Mouse (Mus musculus) kidney, postnatal 0 days (tissue): Measurements from ENCODE around the gene Vps13a. TPM values are rescaled to one million over a fixed set of nuclear protein-coding genes. Genes with fewer than 3 reads are reported as not detected.
"Not testable (repeated sequence)": the region's sequence is repeated elsewhere in the genome, so short reads cannot be mapped to it uniquely, and the experiment has no call there.

Experiments used
- ATAC-seq: fragments of 200-750 bp; cut with Nextera tagmentation; replicated peaks from 2 replicates; pipeline ENCODE4 v1.8.0; 2017; ENCODE audit warnings: low read depth, moderate number of reproducible peaks, moderate TSS enrichment, moderate library complexity; ENCODE audit not compliant: low FRiP score
- DNase-seq: peaks from one replicate; pipeline ENCODE4 v3.0.0-alpha.2; 2016; ENCODE audit warnings: low spot score
- H3K27ac ChIP-seq: fragments of 300-500 bp; sonication (generic); 2 replicates; pipeline ENCODE4 v1.5.1; 2014; ENCODE audit warnings: mild to moderate bottlenecking
- H3K27me3 ChIP-seq: fragments of 300-500 bp; sonication (generic); 2 replicates; pipeline ENCODE4 v1.6.1; 2014; ENCODE audit warnings: low read length, mixed read lengths; ENCODE audit not compliant: insufficient read depth
- H3K36me3 ChIP-seq: fragments of 300-500 bp; sonication (generic); 2 replicates; pipeline ENCODE4 v1.6.1; 2014; ENCODE audit warnings: low read length, mixed read lengths; ENCODE audit not compliant: insufficient read depth
- H3K4me1 ChIP-seq: fragments of 300-500 bp; sonication (generic); replicated peaks from 2 replicates; pipeline ENCODE4 v1.6.1; 2014; ENCODE audit warnings: antibody characterized with exemption, low read length, mixed read lengths; ENCODE audit not compliant: insufficient read depth
- H3K4me2 ChIP-seq: fragments of 300-500 bp; sonication (generic); 2 replicates; pipeline ENCODE4 v1.6.1; 2014; ENCODE audit warnings: mild to moderate bottlenecking, low read length, moderate library complexity, mixed read lengths
- H3K4me3 ChIP-seq: fragments of 300-500 bp; sonication (generic); replicated peaks from 2 replicates; pipeline ENCODE4 v1.5.1; 2014; ENCODE audit warnings: low read depth, low read length
- H3K9ac ChIP-seq: fragments of 300-500 bp; sonication (generic); 2 replicates; pipeline ENCODE4 v1.6.1; 2014; ENCODE audit warnings: low read depth, low read length
- H3K9me3 ChIP-seq: fragments of 300-500 bp; sonication (generic); replicated peaks from 2 replicates; pipeline ENCODE4 v1.6.1; 2016; ENCODE audit warnings: low read length, inconsistent platforms, mixed read lengths
- CTCF ChIP-seq: IDR thresholded peaks from 2 replicates; pipeline ENCODE4 v1.5.1; 2016; ENCODE audit warnings: antibody characterized with exemption, low read depth, mild to moderate bottlenecking, moderate library complexity
- WGBS: fragments of 180-500 bp; shearing (Covaris S2); extraction: QIAGEN DNeasy Blood & Tissue Kit; methylation state at CpG from one replicate; pipeline ENCODE4 v1.1.7; 2014; 5-methylcytosine and 5-hydroxymethylcytosine counted together
- polyA plus RNA-seq: library from polyadenylated mRNA; unstranded; fragments of >200 nt; fragmentation: Nextera tagmentation; extraction: Ambion mirVana; gene quantifications from 2 replicates; pipeline ENCODE4 v1.2.1, GENCODE M21; 2015

Vps13a gene
- polyA plus RNA-seq, 1 experiment from 2014 or later: 9.6 TPM

DNA sequence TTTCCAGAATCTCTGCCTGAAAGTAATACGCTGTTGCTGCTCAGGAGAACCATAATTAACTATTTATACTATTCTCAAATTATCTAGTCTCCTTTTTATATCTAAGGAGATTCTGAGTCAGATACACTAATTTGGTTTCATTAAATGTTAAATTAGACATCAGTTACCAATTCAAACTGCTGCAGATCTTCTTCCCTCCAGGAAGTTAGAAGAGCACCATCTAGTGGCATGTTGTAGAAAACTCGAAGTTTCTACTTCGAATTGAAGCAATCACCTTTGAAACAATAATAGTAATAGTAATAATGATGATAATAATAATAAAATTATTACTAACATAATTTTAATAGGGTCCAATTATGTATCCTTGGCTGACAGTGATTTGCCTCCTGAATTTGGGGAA is 4.1 kb upstream of the Vps13a start:
- H3K4me2 ChIP-seq: no peak overlapping the region
- H3K4me1 ChIP-seq: no peaks in the 10 kb centered on the region
- H3K27ac ChIP-seq: no peak overlapping the region
- ATAC-seq (no peak), DNase-seq (peak; percentile 81)
- TF ChIP-seq CTCF: peak; percentile 73
- no peaks in the 10 kb centered on the region for H3K9me3 ChIP-seq
- no peak overlapping the region for H3K4me3 ChIP-seq
- H3K36me3 ChIP-seq: no peaks in the 10 kb centered on the region
- H3K27me3 ChIP-seq: no peaks in the 10 kb centered on the region
- WGBS: 21% methylated on average over 3 of the region's 3 CpGs
- H3K9ac ChIP-seq: no peak overlapping the region

- no peak for ATAC-seq
- WGBS: 11% methylated on average over 10 of the region's 10 CpGs
Measured at GRCm38 (mm10) chr19:16781406-16782019, 780 bp upstream of the Vps13a start.

GRCm38 (mm10) chr19:16780251-16780783 is 416 bp downstream of the Vps13a start:
- peak; percentile 42 for DNase-seq
- under 1% methylated on average over 53 of the region's 55 CpGs for WGBS

More at GRCm38 (mm10) chr19:16781406-16782019, 780 bp upstream of the Vps13a start:
- Histone ChIP-seq H3K9me3 (no peaks in the 10 kb centered on the region), H3K4me1 (no peaks in the 10 kb centered on the region), H3K36me3 (no peaks in the 10 kb centered on the region), H3K27me3 (no peaks in the 10 kb centered on the region), H3K4me3 (peak overlapping the region; percentile 74), H3K9ac (peak overlapping the region; percentile 53; the same call in 1 of the 2 replicates), H3K27ac (no peak overlapping the region), H3K4me2 (peak overlapping the region; percentile 98)
- TF ChIP-seq CTCF: no peak
- no peak for DNase-seq

DNA sequence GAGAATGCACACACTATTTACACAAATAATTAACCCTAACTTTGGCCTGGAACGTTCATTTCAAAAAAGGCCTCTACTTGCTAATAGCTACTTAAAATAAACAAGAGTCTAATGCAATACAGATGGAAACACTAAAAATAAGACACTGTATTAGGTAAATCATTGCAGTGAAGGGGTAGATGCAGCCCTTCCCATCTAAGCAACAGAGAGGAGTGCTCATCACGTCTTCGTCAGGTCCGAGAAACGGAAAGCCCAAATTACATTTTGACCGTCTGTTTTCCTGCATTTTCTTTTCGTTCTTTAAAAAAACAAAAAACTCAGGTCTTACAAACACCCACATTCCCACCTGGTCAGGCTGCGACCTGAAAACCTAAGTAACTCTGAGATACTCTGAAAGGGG is 947 bp downstream of the Vps13a start:
- no peaks in the 10 kb centered on the region for H3K27me3 ChIP-seq
- WGBS: 15% methylated on average over 8 of the region's 8 CpGs
- no peaks in the 10 kb centered on the region for H3K36me3 ChIP-seq
- no peaks in the 10 kb centered on the region for H3K9me3 ChIP-seq
- no peak for TF ChIP-seq CTCF
- no peak overlapping the region for H3K27ac ChIP-seq
- ATAC-seq (no peak), DNase-seq (no peak)
- peak overlapping the region; percentile 53 for H3K9ac ChIP-seq
- H3K4me3 ChIP-seq: peak overlapping the region; percentile 74
- H3K4me2 ChIP-seq: peak overlapping the region; percentile 98
- no peaks in the 10 kb centered on the region for H3K4me1 ChIP-seq

More at GRCm38 (mm10) chr19:16780251-16780783, 416 bp downstream of the Vps13a start:
- no peaks in the 10 kb centered on the region for H3K4me1 ChIP-seq
- TF ChIP-seq CTCF: no peak
- no peaks in the 10 kb centered on the region for H3K36me3 ChIP-seq
- H3K27me3 ChIP-seq: no peaks in the 10 kb centered on the region
- peak; percentile 53 for ATAC-seq
- no peaks in the 10 kb centered on the region for H3K9me3 ChIP-seq
- peak overlapping the region; percentile 98 for H3K4me2 ChIP-seq
- H3K27ac ChIP-seq: peak overlapping the region; percentile 31; the same call in 1 of the 2 replicates
- H3K4me3 ChIP-seq: peak overlapping the region; percentile 74
- H3K9ac ChIP-seq: peak overlapping the region; percentile 53

DNA sequence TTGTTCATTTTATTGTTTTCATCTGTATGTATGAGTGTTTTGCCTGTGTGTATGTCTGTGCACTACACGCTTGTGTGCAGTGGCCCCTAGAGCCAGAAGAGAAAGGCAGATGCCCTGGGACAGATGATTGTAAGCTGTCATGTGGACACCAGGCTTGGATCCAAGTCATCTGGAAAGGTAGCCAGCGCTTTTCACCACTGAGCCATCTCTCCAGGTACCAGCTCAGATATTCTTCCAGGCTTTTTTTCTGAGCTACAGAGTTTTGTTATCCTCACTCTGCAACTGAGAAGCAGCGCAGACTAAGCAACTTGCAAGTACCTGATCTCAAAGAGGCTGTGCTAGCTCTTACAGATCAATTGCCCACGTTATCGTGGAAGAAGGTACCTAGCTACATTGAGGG is 1.5 kb downstream of the Vps13a start:
- 76% methylated on average over 5 of the region's 5 CpGs for WGBS
- H3K9ac ChIP-seq: no peak overlapping the region
- no peak for DNase-seq
- no peaks in the 10 kb centered on the region for H3K27me3 ChIP-seq
- H3K9me3 ChIP-seq: no peaks in the 10 kb centered on the region
- H3K4me1 ChIP-seq: no peaks in the 10 kb centered on the region
- ATAC-seq: no peak
- TF ChIP-seq CTCF: no peak
- H3K4me3 ChIP-seq: no peak overlapping the region
- no peak overlapping the region for H3K27ac ChIP-seq
- peak overlapping the region; percentile 98 for H3K4me2 ChIP-seq
- no peaks in the 10 kb centered on the region for H3K36me3 ChIP-seq

DNA sequence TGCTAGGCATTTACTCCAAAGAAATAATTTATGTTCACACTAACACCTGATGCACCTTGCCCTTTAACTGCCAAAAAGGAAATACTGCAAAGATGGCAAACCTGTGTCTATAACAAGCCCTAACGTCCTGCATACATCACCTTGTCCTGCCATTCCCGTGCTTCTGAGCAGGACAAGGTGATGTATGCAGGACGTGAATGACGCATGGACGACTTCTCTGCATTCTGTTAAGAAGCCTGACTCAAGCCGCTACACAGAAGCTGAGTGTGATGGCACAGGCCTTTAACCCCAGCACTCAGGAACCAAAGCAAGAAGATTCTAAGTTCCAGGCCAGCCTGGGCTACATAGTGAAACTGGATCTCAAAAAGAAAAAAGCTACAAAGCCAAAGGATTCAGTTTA is 2.2 kb downstream of the Vps13a start:
- no peak overlapping the region for H3K27ac ChIP-seq
- no peak for TF ChIP-seq CTCF
- H3K27me3 ChIP-seq: no peaks in the 10 kb centered on the region
- H3K4me2 ChIP-seq: no peak overlapping the region
- no peak for DNase-seq
- ATAC-seq: no peak
- H3K36me3 ChIP-seq: no peaks in the 10 kb centered on the region
- 68% methylated on average over 6 of the region's 6 CpGs for WGBS
- H3K9ac ChIP-seq: no peak overlapping the region
- H3K4me1 ChIP-seq: no peaks in the 10 kb centered on the region
- H3K9me3 ChIP-seq: no peaks in the 10 kb centered on the region
- H3K4me3 ChIP-seq: no peak overlapping the region

GRCm38 (mm10) chr19:16777901-16778300 is 2.8 kb downstream of the Vps13a start:
- Histone ChIP-seq H3K9ac (no peak overlapping the region), H3K4me1 (no peaks in the 10 kb centered on the region), H3K27ac (no peak overlapping the region), H3K4me3 (no peak overlapping the region), H3K36me3 (no peaks in the 10 kb centered on the region), H3K4me2 (no peak overlapping the region), H3K27me3 (no peaks in the 10 kb centered on the region), H3K9me3 (no peaks in the 10 kb centered on the region)
- 79% methylated on average over 3 of the region's 3 CpGs for WGBS
- DNase-seq: no peak
- ATAC-seq: no peak
- no peak for TF ChIP-seq CTCF

- H3K4me1 ChIP-seq, H3K27me3 ChIP-seq, H3K27ac ChIP-seq, H3K9ac ChIP-seq, ATAC-seq, H3K9me3 ChIP-seq, H3K4me2 ChIP-seq, H3K4me3 ChIP-seq, DNase-seq, H3K36me3 ChIP-seq: not testable (repeated sequence)
Measured at GRCm38 (mm10) chr19:16777391-16777790, 3.3 kb downstream of the Vps13a start.
